Mouse (Mus musculus) lung, postnatal 0 days (tissue): ENCODE measurements around the gene Platr25. TPM values are rescaled to one million over a fixed set of nuclear protein-coding genes. Genes with fewer than 3 reads are reported as not detected.
"Not testable (repeated sequence)": the region's sequence is repeated elsewhere in the genome, so short reads cannot be mapped to it uniquely, and the experiment has no call there.

Source experiments
- ATAC-seq: fragments of 200-750 bp; cut with Nextera tagmentation; 2 replicates; pipeline ENCODE4 v1.8.0; 2017; ENCODE audit warnings: moderate library complexity
- DNase-seq: peaks from one replicate; pipeline ENCODE4 v3.0.0-alpha.2; 2016; ENCODE audit warnings: low spot score
- H3K27ac ChIP-seq: fragments of 300-500 bp; sonication (generic); 2 replicates; pipeline ENCODE4 v1.5.1; 2014; ENCODE audit warnings: antibody characterized with exemption, mild to moderate bottlenecking, low read length, mixed read lengths
- H3K27me3 ChIP-seq: fragments of 300-500 bp; sonication (generic); replicated peaks from 2 replicates; pipeline ENCODE4 v1.6.1; 2014; ENCODE audit warnings: low read length, mixed read lengths; ENCODE audit not compliant: insufficient read depth
- H3K36me3 ChIP-seq: fragments of 300-500 bp; sonication (generic); 2 replicates; pipeline ENCODE4 v1.6.1; 2014; ENCODE audit warnings: low read length, mixed read lengths; ENCODE audit not compliant: insufficient read depth
- H3K4me1 ChIP-seq: fragments of 300-500 bp; sonication (generic); 2 replicates; pipeline ENCODE4 v1.6.1; 2014; ENCODE audit warnings: antibody characterized with exemption, low read depth, low read length, mixed read lengths; ENCODE audit not compliant: insufficient read depth
- H3K4me2 ChIP-seq: fragments of 300-500 bp; sonication (generic); replicated peaks from 2 replicates; pipeline ENCODE4 v1.6.1; 2014; ENCODE audit warnings: low read depth, mild to moderate bottlenecking, low read length, moderate library complexity, mixed read lengths
- H3K4me3 ChIP-seq: fragments of 300-500 bp; sonication (generic); 2 replicates; pipeline ENCODE4 v1.5.1; 2014; ENCODE audit warnings: low read depth, low read length
- H3K9ac ChIP-seq: fragments of 300-500 bp; sonication (generic); replicated peaks from 2 replicates; pipeline ENCODE4 v1.6.1; 2014; ENCODE audit warnings: low read depth, mild to moderate bottlenecking
- H3K9me3 ChIP-seq: fragments of 300-500 bp; sonication (generic); 2 replicates; pipeline ENCODE4 v1.6.1; 2016; ENCODE audit warnings: low read length, mixed read lengths
- CTCF ChIP-seq: IDR thresholded peaks from 2 replicates; pipeline ENCODE4 v1.5.1; 2016; ENCODE audit warnings: antibody characterized with exemption, mild to moderate bottlenecking
- EP300 ChIP-seq: IDR thresholded peaks from 2 replicates; pipeline ENCODE4 v1.6.1; 2016; ENCODE audit warnings: antibody characterized with exemption, mild to moderate bottlenecking, control low read depth
- WGBS: fragments of 180-500 bp; shearing (Covaris S2); extraction: QIAGEN DNeasy Blood & Tissue Kit; methylation state at CpG from one replicate; pipeline ENCODE4 v1.1.7; 2014; 5-methylcytosine and 5-hydroxymethylcytosine counted together
- microRNA counts: library from miRNA; unstranded; fragments of <30 nt; microRNA quantifications from one replicate; lab custom pipeline; 2015
- microRNA-seq: library from miRNA; unstranded; fragments of <30 nt; microRNA quantifications from one replicate; pipeline ENCODE4, GENCODE M21; 2016
- polyA plus RNA-seq: library from polyadenylated mRNA; unstranded; fragments of >200 nt; fragmentation: Nextera tagmentation; extraction: Ambion mirVana; gene quantifications from 2 replicates; pipeline ENCODE4 v1.2.1, GENCODE M21; 2015

Gene Platr25
- polyA plus RNA-seq, 1 experiment from 2014 or later = 9.0 TPM

DNA sequence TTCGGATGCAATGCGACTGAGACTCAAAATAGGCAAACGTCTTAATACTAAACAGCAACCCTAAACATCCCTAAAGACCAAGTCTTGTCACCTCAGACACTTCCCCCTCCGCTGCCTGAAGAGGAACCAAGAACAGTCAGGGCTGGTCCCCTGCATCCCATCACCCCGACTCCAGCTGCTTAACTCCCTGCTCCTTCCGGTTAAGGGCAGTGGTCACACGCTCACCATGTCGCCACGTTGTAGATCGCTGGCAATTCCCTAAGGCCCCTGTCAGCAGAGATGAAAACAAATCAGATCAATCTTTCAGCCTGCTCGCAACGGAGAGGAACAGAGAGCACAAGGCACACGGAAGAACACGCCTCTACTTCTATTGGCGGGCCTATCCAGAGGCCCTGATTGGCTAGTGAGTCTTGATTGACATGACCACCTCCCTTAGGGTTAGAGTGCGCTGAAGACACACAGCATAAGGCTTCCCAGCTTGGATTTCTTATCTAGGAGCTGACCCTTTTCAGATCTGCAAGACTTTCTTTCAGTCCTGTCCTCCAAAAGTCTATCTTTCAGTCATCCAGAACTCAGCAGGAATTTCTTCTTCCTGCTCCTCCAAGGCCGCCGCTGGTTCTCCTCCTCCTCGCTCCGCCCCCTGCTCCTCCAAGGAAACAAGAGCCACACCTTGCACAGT is 75.8 kb downstream of the Platr25 start:
- not testable (repeated sequence) for H3K27ac ChIP-seq, H3K27me3 ChIP-seq, H3K36me3 ChIP-seq, H3K9me3 ChIP-seq, H3K4me1 ChIP-seq
- DNase-seq = peak; percentile 30
- peak; percentile 99 for ATAC-seq
- Histone ChIP-seq H3K9ac (0 out of 2 replicates have a peak overlapping the region, but pooled peaks have one; percentile 3), H3K4me2 (peak overlapping the region; percentile 48), H3K4me3 (peak overlapping the region; percentile 36)
- WGBS = under 1% methylated on average over 15 of the region's 20 CpGs

GRCm38 (mm10) chr13:62653369-62653743 is 107.2 kb downstream of the Platr25 start:
- DNase-seq (no peak), ATAC-seq (peak; percentile 77)
- TF ChIP-seq EP300 (no peak), CTCF (no peak)
- Histone ChIP-seq H3K9ac (no peak overlapping the region), H3K9me3 (no peaks in the 10 kb centered on the region), H3K27me3 (no peaks in the 10 kb centered on the region), H3K4me1 (no peaks in the 10 kb centered on the region), H3K4me2 (peak overlapping the region; percentile 59), H3K36me3 (no peaks in the 10 kb centered on the region), H3K4me3 (peak overlapping the region; percentile 54), H3K27ac (no peak overlapping the region)
- WGBS = 21% methylated on average over 8 of the region's 8 CpGs

DNA sequence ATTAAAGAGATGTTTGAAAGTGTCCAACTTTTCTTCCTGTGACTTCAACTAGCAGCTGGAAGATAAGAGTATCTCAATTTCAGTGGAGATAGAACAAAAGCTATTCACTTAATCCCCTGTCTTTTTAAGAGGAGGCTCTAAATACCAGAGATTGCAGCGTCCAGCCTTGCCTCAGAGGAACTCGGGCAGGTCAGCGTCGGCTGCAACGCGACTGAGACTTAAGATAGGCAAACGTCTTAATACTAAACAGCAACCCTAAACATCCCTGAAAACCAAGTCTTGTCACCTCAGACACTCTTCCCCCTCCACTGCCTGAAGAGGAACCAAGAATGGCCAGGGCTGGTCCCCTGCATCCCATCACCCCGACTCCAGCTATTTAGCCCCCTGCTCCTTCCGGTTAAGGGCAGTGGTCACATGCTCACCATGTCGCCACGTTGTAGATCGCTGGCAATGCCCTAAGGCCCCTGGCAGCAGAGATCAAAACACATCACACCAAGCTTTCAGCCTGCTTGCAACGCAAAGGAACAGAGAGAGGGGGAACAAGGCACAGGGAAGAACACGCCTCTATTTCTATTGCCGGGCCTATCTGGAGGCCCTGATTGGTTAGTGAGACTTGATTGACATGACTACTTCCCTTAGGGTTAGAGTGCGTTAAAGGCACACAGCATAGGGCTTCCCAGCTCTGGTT is 107.7 kb downstream of the Platr25 start:
- 3% methylated on average over 16 of the region's 16 CpGs for WGBS
- H3K9me3 ChIP-seq, H3K36me3 ChIP-seq, H3K4me1 ChIP-seq, H3K27ac ChIP-seq, H3K27me3 ChIP-seq: not testable (repeated sequence)
- Histone ChIP-seq H3K4me3 (peak overlapping the region; percentile 54), H3K9ac (0 out of 2 replicates have a peak overlapping the region, but pooled peaks have one; percentile 34), H3K4me2 (peak overlapping the region; percentile 59)
- ATAC-seq = peak; percentile 100
- DNase-seq = peak; percentile 92

DNA sequence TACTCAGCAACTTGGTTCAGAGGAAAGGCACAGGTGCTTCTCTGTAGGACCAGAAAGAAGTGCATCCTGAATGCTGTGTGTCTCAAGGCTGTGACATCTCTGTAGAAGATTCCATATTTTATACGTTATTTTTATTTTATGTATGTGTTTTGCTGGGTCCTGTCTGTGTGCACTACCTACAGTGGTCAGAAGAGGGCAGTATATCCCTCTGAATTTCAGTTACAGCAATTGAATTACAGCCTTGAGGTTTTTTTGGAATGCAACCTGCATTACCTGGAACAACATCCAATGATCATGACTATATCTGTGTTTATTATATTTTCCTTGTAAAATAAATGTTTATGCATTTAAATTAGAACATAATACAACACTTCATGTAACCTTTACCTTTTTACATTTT is 133.4 kb downstream of the Platr25 start:
- H3K36me3 ChIP-seq, H3K27ac ChIP-seq, H3K9ac ChIP-seq, ATAC-seq, H3K9me3 ChIP-seq, H3K4me3 ChIP-seq, H3K27me3 ChIP-seq, H3K4me1 ChIP-seq, H3K4me2 ChIP-seq: not testable (repeated sequence)
- WGBS = 48% methylated on average over 1 of the region's 1 CpGs
- peak; percentile 73 for TF ChIP-seq CTCF
- DNase-seq = peak; percentile 14

DNA sequence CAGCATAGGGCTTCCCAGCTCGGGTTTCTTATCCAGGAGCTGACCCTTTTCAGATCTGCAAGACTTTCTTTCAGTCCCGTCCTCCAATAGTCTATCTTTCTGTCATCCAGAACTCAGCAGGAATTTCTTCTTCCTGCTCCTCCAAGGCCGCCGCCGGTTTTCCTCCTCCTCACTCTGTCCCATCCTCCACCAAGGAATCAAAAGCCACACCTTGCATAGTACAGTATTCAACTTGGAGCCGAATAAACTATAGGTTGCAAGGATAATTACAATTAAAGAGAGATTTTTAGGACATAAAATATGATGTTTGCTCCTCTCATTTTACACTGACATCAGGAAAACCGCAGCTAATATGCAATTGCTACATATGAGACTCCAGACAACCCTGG is 136.2 kb downstream of the Platr25 start:
- Histone ChIP-seq H3K4me3 (peak overlapping the region; percentile 45), H3K4me2 (peak overlapping the region; percentile 57)
- DNase-seq, H3K36me3 ChIP-seq, H3K27me3 ChIP-seq, H3K9ac ChIP-seq, H3K9me3 ChIP-seq, ATAC-seq, H3K4me1 ChIP-seq, H3K27ac ChIP-seq: not testable (repeated sequence)
- 7% methylated on average over 7 of the region's 7 CpGs for WGBS

GRCm38 (mm10) chr13:62623577-62624276 is 136.8 kb downstream of the Platr25 start, which contains the start of gene 6720489N17Rik:
TSS of gene 6720489N17Rik (minus strand) at chr13:62624182.
- peak; percentile 89 for DNase-seq
- Histone ChIP-seq H3K4me3 (peak within 1 kb of the TSS; percentile 45), H3K9ac (0 out of 2 replicates have a peak within 1 kb of the TSS, but pooled peaks have one; percentile 19), H3K4me2 (peak within 1 kb of the TSS; percentile 57)
- ATAC-seq = peak; percentile 100
- H3K4me1 ChIP-seq, H3K27ac ChIP-seq, H3K27me3 ChIP-seq, H3K36me3 ChIP-seq, H3K9me3 ChIP-seq: not testable (repeated sequence)
- under 1% methylated on average over 15 of the region's 15 CpGs for WGBS

MicroRNAs within 50 kb of the gene (microRNA counts, 519-probe panel; counts per million panel counts)
- not detected for microRNA mmu-miR-713 (lab: Ali Mortazavi, UCI)

Small RNAs within 50 kb of the gene (microRNA-seq; reads per million reads assigned to microRNA genes)
- gene Gm24020 (not detected), gene Gm24588 (not detected), gene Mir713 (not detected)

Other genes starting within 250 kb of the Platr25 start
- not detected in 2 replicates for gene Zfp935, start 202.2 kb downstream of the Platr25 start, polyA plus RNA-seq
- 3.8 and 4.2 TPM in 2 replicates for gene Zfp934, start 189.5 kb downstream of the Platr25 start, polyA plus RNA-seq
- 2.6 and 3.6 TPM in 2 replicates for gene 6720489N17Rik, start 136.5 kb downstream of the Platr25 start, polyA plus RNA-seq
- 2.1 and 3.4 TPM in 2 replicates for gene Gm5141, start 25.1 kb upstream of the Platr25 start, polyA plus RNA-seq
- 1.2 and 2.7 TPM in 2 replicates for gene Fbp2, start 97.7 kb upstream of the Platr25 start, polyA plus RNA-seq
- 1.1 and 2.4 TPM in 2 replicates for gene Fbp1, start 127.6 kb upstream of the Platr25 start, polyA plus RNA-seq
- 128 and 130 TPM in 2 replicates for gene 2010111I01Rik, start 204.2 kb upstream of the Platr25 start, polyA plus RNA-seq